Mouse (Mus musculus) left cerebral cortex, adult 8-10 months (tissue): ENCODE measurements at regions not wholly inside any gene's neighbourhood (a gene's known extent, or its start where the extent isn't known, plus 50 kb on each side); places are given as distances from the start of the nearest gene placed in this dataset.

ENCODE experiments used
- DNase-seq, 2 experiments: peaks; one replicate each; pipeline ENCODE4 v3.0.0; 2022; ENCODE audit warnings: low spot score in 2 of 2

GRCm38 (mm10) chr11:8377301-8377700, 287.0 kb downstream of the Tns3 start:
- DNase-seq, result no peak

GRCm38 (mm10) chr11:8365545-8365944, 298.8 kb downstream of the Tns3 start:
- DNase-seq, result no peak

- DNase-seq, result no peak
Measured at GRCm38 (mm10) chr11:8364703-8365433, 299.5 kb downstream of the Tns3 start.

- no peak for DNase-seq
Measured at GRCm38 (mm10) chr11:8344938-8345337, 319.4 kb downstream of the Tns3 start.

GRCm38 (mm10) chr11:8302347-8303188, 361.8 kb downstream of the Tns3 start:
- DNase-seq, result peak in 1 of 2 experiments; percentile 7

- DNase-seq, result no peak
Measured at GRCm38 (mm10) chr11:8297462-8297861, 366.9 kb downstream of the Tns3 start.

GRCm38 (mm10) chr11:8293322-8294014, 370.9 kb downstream of the Tns3 start:
- no peak for DNase-seq

- DNase-seq, result no peak
Measured at GRCm38 (mm10) chr11:8285271-8285670, 379.1 kb downstream of the Tns3 start.

GRCm38 (mm10) chr11:8275203-8275602, 389.1 kb downstream of the Tns3 start:
- DNase-seq, result no peak

GRCm38 (mm10) chr11:8269171-8269570, 395.2 kb downstream of the Tns3 start:
- DNase-seq, result no peak

- peak in 1 of 2 experiments; percentile 19 for DNase-seq
Measured at GRCm38 (mm10) chr11:8254036-8254435, 410.3 kb downstream of the Tns3 start.

GRCm38 (mm10) chr11:8251360-8251759, 413.0 kb downstream of the Tns3 start:
- no peak for DNase-seq

- no peak for DNase-seq
Measured at GRCm38 (mm10) chr11:8249468-8249867, 414.9 kb downstream of the Tns3 start.

GRCm38 (mm10) chr11:8247535-8247934, 416.8 kb downstream of the Tns3 start:
- no peak for DNase-seq

- no peak for DNase-seq
Measured at GRCm38 (mm10) chr11:8247024-8247423, 417.3 kb downstream of the Tns3 start.

- DNase-seq, result no peak
Measured at GRCm38 (mm10) chr11:8245408-8246003, 418.8 kb downstream of the Tns3 start.

- no peak for DNase-seq
Measured at GRCm38 (mm10) chr11:8238498-8238897, 425.8 kb downstream of the Tns3 start.

GRCm38 (mm10) chr11:8237556-8237955, 426.8 kb downstream of the Tns3 start:
- no peak for DNase-seq

- DNase-seq, result no peak
Measured at GRCm38 (mm10) chr11:8236056-8236455, 428.3 kb downstream of the Tns3 start.

GRCm38 (mm10) chr11:8232636-8233189, 431.6 kb downstream of the Tns3 start:
- no peak for DNase-seq

GRCm38 (mm10) chr11:8229787-8230186, 434.5 kb downstream of the Tns3 start:
- DNase-seq, result peak; percentile 4 to 11
